Mouse (Mus musculus): Measurements from ENCODE around the gene Traf5. TPM values are rescaled to one million over a fixed set of nuclear protein-coding genes. Genes with fewer than 3 reads are reported as not detected.

Traf5 gene
- 1 to 10 TPM; 1.8 to 6.8 (median 5.4) TPM for total RNA-seq (2022)

GRCm38 (mm10) chr1:192091806-192092772 is at the start of gene Traf5:
Traf5 (minus strand) TSS chr1:192092559.
- peak; percentile 88 for DNase-seq (ENCODE audit: low spot score in 2 of 2)

DNA sequence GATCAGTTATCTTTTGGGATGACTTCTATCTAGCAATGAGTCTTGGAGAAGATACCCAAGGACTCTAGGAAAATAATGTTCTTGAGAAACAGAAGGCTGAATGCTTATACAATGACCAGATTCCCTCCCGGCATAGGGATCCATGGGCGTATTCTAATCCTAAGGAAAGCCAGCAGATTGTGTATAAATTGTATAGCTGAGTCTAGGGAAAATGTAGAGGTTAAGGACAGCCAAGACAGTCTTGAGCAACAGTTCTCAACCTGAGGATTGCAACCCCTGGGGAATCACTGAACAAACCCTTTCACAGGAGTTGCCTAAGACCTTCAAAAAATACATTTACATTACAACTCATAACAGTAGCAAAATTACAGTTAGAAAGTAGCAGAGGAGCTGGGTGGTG is 48.0 kb upstream of the Traf5 start:
- no peak for DNase-seq (ENCODE audit: low spot score in 2 of 2)

GRCm38 (mm10) chr1:192137926-192138910 is 45.9 kb upstream of the Traf5 start, which contains the start of gene Rcor3:
Rcor3 (minus strand) TSS chr1:192138062.
- DNase-seq (ENCODE audit: low spot score in 2 of 2), result peak; percentile 60 to 69

GRCm38 (mm10) chr1:192137291-192137925 is 45.0 kb upstream of the Traf5 start:
- DNase-seq (ENCODE audit: low spot score in 2 of 2), result no peak

DNA sequence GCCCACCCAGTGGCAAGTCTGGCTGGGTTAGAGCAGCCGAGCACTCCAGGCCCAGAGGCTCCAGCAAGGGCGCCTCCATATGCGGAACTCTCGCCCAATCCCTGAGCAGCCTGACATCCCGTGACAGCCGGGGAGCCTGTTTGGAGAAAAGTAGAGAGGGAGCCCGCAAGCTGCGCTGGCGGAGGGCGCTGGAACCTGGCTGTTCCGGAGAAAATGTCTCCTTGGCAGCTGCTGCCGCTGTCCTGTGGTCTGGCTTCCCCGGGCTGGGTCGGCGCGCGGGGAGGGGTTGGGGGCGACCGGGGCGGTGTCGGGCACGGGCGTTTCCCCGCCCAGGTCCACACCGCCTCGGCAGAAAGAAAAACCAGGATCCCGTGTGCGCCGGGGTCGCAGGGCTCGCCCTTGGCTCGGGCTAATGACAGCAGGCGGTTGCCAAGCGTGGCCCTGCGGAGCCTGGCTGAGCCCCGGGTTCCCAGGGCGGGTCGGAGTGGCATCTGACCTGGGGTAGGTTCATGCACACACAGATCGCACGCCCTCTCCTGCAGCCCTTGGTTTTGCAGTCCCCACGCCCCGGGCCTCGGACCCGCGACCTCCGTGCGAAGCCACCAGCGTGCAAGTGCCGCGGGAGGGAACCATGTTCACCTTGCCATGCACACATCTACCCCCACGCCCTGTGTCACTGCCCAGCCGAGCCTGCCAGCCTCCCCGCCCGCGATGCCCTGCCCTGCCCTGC is 44.4 kb upstream of the Traf5 start:
- DNase-seq (ENCODE audit: low spot score in 2 of 2), result peak; percentile 77 to 78

DNA sequence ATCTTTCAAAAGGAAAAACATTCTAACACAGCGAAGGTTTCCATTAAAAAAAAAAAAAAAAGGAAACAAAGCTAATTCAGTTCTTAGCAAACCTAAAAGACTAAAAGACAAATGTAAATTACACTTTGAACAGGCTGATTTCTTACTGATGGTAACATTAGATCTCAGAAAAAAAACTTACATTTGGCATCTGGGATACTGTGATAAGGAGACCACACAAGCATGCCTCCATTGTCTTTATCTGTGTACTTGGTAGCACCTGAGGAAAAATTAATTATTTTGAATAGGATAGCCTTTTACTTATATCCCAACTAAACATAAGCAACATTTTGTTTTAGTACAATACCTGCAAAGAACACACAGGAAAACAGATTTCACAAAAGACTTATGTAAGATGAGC is 37.8 kb upstream of the Traf5 start:
- no peak for DNase-seq (ENCODE audit: low spot score in 2 of 2)

DNA sequence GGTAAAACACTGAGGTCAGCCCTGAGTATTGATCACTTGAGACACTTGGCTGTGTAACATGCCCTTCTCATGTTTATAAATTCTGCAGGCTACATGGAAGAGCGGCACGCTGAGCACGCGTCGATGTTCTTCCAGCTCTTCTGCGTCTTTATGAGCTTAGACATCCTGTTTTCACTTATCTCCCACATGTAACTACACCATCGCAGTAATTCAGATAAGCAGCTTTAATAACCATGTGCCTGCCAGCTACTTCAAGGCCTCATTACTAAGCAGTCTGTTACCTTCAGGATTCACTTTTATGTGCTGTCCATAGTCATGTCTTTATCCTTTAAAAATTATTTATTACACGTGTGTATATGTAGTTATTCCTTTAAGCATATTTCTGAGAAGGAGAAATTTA is 36.0 kb upstream of the Traf5 start:
- DNase-seq (ENCODE audit: low spot score in 2 of 2), result no peak

GRCm38 (mm10) chr1:192125761-192126160 is 33.4 kb upstream of the Traf5 start:
- DNase-seq (ENCODE audit: low spot score in 2 of 2), result no peak

GRCm38 (mm10) chr1:192116262-192116661 is 23.9 kb upstream of the Traf5 start:
- DNase-seq (ENCODE audit: low spot score in 2 of 2), result no peak

DNA sequence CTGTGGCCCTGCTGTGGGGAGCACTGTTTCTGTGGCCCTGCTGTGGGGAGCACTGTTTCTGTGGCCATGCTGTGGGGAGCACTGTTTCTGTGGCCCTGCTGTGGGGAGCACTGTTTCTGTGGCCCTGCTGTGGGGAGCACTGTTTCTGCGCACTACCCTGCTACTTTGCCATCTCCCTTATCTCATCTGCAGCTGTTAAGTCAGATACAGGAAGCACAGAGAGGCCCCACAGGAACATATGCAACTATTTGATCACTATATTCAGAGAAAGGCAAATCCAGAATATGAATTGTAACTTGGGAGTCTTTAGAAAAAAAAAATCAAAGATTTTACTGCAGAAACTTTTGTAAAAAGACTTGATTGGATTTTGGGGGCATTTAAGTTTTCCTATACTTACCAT is 23.0 kb upstream of the Traf5 start:
- DNase-seq (ENCODE audit: low spot score in 2 of 2), result no peak

- no peak for DNase-seq (ENCODE audit: low spot score in 2 of 2)
Measured at GRCm38 (mm10) chr1:192109169-192109568, 16.8 kb upstream of the Traf5 start.

GRCm38 (mm10) chr1:192107352-192107751 is 15.0 kb upstream of the Traf5 start:
- no peak for DNase-seq (ENCODE audit: low spot score in 2 of 2)

GRCm38 (mm10) chr1:192105902-192106389 is 13.6 kb upstream of the Traf5 start:
- DNase-seq (ENCODE audit: low spot score in 2 of 2), result no peak

GRCm38 (mm10) chr1:192104021-192104420 is 11.7 kb upstream of the Traf5 start:
- no peak for DNase-seq (ENCODE audit: low spot score in 2 of 2)

DNA sequence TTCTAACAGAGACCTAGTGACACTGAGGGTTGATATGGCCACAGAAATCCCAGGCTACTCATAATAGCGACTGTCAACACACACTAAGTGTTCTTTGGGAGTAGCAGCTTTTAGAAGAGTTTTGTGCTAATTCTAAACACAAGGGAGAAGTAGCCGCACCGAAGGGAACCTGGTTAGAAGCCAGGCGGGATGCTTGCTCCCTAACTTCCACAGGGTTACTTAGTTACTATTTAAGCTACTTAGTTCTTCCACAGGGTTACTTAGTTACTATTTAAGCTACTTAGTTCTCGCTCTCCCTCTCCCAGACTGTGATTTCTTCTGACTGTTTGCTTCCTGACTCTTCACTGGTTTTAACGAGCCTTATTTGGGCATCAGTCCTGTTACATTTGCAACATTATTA is 10.8 kb upstream of the Traf5 start:
- no peak for DNase-seq (ENCODE audit: low spot score in 2 of 2)

DNA sequence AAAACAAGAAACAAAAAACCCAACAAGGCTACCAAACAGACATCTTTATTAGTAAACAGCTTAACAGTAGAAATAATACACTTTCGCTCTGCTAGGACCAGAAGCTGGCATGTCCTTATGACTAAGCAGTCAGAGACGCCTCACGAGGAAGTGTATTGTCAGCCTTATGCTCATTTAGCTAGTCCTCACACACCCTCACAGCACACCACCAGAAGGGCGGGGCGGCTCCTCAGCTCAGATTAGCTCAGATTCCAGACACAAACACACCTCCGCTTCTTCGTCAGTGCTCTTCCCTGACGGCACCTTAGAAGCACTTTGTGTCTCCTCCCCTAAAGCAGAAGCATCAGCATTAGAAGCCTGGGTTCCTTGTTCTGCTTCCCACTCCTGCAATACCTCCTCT is 9.0 kb upstream of the Traf5 start:
- peak in 1 of 2 experiments; percentile 35 for DNase-seq (ENCODE audit: low spot score in 2 of 2)

GRCm38 (mm10) chr1:192100742-192101141 is 8.4 kb upstream of the Traf5 start:
- no peak for DNase-seq (ENCODE audit: low spot score in 2 of 2)

GRCm38 (mm10) chr1:192095626-192096025 is 3.3 kb upstream of the Traf5 start:
- DNase-seq (ENCODE audit: low spot score in 2 of 2), result no peak

- DNase-seq (ENCODE audit: low spot score in 2 of 2), result peak in 1 of 2 experiments; percentile 69
Measured at GRCm38 (mm10) chr1:192094451-192095170, 2.3 kb upstream of the Traf5 start.

Data from layer of hippocampus, adult 8-10 months (tissue).